Mouse (Mus musculus) megakaryocyte progenitor cell, adult 5-6 weeks (primary cell): Measurements from ENCODE around the gene Dclk1. TPM values are rescaled to one million over a fixed set of nuclear protein-coding genes. Genes with fewer than 3 reads are reported as not detected.

ENCODE experiments used
- ATAC-seq: replicated peaks from 2 replicates; pipeline ENCODE4 v1.8.0; 2016; ENCODE audit warnings: mild to moderate bottlenecking, moderate TSS enrichment, inconsistent platforms; ENCODE audit not compliant: poor library complexity
- total RNA-seq, 2 experiments: library from RNA; stranded (forward) in 1 of 2; stranded (reverse) in 1 of 2; fragments of 157-497, 149-512 nt in 1 of 2; fragments of 200-1000 nt in 1 of 2; gene quantifications; 2 replicates each; pipeline versions ENCODE4 v1.2.3 to v1.2.4; 2015 to 2017

Gene Dclk1
- total RNA-seq, 2 experiments from 2014 or later, result not detected

- no peak for ATAC-seq
Measured at GRCm38 (mm10) chr3:55393549-55393948, 151.4 kb downstream of the Dclk1 start.

GRCm38 (mm10) chr3:55396792-55397191 lies 154.6 kb downstream of the Dclk1 start:
- ATAC-seq, result no peak

- no peak for ATAC-seq
Measured at GRCm38 (mm10) chr3:55397752-55398693, 155.9 kb downstream of the Dclk1 start.

- no peak for ATAC-seq
Measured at GRCm38 (mm10) chr3:55401236-55401635, 159.1 kb downstream of the Dclk1 start.

DNA sequence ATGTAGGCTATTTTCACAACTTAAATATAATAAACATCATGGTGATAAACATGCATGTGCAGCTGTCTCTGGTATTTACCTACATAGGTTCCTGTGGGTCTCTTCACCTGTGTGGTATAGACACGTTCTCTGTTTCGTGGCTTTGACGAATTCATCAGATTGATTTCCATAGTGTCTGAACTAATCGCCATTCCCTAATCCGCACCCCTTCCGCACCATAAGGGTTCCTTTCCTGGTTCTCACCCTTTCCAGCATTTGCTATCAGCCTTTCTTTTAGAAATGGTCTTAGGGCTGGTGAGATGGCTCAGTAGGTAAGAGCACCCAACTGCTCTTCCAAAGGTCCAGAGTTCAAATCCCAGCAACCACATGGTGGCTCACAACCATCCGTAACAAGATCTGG lies 162.6 kb downstream of the Dclk1 start:
- no peak for ATAC-seq

- ATAC-seq, result no peak
Measured at GRCm38 (mm10) chr3:55406616-55407015, 164.5 kb downstream of the Dclk1 start.

DNA sequence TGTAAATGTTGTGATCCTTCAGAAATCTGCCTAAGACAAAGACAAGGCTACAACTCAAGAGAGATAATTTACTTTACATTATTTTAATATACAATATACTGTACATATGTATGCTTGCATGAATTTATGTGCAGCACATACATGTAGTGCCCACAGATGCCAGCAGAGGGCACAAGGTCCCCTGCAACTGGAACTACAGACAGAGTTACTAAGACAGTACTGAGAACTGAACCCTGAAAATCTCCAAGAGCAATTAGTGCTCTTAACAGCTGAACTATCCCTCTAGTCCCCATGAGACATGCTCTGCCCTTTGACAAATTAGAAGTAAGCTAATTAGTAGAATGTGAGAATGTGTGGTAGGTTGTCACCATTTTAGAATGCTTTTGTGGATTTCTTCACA lies 169.4 kb downstream of the Dclk1 start:
- no peak for ATAC-seq

DNA sequence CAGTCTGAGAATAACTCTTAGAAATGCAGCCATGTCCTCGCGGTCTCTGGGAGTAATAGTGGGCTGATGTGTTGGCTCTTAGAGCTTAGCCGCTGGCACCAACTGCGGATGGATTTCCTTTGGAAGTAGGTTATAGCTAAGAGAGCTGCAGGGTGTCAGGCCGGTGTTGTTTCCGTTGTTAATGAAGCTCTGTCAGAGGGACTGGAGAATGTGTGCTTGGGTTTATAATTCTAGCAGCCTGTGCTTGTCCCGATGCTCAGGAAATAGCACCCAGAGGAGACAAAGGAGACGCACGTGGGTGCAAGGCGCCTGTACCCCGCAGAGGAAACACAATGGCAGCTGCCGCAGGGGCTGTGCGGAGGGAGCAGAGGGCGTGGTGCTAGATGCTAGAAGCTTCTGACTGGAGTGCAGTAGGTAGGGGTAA lies 173.4 kb downstream of the Dclk1 start:
- no peak for ATAC-seq

DNA sequence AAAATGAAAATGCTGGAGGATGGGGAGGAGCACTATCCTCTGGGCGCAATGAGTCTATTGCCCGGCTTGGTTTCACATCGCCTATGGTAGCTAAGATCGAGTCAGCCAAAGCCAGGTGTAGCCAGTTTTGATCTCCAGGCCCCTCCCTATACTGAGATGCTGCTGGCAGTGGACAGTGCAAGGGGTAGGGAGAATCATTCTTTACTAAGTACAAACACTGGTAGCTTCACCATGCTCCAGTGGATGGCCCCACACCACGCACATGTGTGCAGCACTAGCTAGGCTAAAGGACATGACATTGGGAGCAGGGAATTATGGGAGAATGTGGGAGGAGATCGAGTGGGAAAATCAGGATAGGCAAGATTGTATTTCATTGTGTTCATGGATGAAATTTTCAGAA lies 176.7 kb downstream of the Dclk1 start:
- no peak for ATAC-seq

DNA sequence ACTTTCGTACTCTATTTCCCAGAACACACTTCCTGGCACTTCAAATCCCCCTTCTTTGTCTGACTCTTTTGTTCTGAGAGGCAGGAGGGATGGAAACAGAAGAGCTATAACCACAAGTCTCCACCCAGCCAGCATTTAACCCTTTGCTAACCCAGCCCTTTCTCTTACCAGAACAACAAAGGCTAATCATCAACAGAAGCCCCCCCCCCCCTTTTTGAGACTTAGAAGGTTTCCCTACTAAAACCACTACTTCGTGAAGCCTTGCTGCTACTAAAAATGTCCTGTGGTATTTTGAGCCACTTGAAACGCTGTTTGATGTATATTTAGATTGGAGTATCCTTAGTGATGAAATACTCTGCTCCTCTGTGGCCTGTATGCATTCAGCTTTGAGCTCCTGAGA lies 177.2 kb downstream of the Dclk1 start:
- no peak for ATAC-seq

GRCm38 (mm10) chr3:55420436-55421083 lies 178.4 kb downstream of the Dclk1 start:
- ATAC-seq, result no peak

- ATAC-seq, result no peak
Measured at GRCm38 (mm10) chr3:55423640-55424397, 181.7 kb downstream of the Dclk1 start.

- no peak for ATAC-seq
Measured at GRCm38 (mm10) chr3:55430022-55430549, 187.9 kb downstream of the Dclk1 start.

DNA sequence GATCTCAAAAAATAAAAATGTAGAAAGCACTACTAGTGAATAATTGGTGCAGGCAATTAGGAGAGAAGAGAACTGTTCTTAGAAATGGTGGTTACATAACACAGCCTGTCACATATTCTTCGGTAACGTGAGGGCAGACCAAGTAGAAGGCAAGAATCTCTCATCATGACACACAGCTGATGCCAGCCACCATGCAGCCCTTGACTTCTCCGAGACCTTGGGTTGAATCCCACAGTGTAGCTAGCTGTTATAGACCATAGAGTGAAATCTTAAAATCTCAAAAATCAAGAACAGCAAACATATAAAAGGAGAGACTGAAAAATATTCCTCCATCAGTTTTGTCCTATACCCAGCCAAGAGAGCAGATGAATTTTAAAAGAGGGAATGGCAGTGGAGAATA lies 189.1 kb downstream of the Dclk1 start:
- ATAC-seq, result no peak

- no peak for ATAC-seq
Measured at GRCm38 (mm10) chr3:55434276-55434675, 192.1 kb downstream of the Dclk1 start.

DNA sequence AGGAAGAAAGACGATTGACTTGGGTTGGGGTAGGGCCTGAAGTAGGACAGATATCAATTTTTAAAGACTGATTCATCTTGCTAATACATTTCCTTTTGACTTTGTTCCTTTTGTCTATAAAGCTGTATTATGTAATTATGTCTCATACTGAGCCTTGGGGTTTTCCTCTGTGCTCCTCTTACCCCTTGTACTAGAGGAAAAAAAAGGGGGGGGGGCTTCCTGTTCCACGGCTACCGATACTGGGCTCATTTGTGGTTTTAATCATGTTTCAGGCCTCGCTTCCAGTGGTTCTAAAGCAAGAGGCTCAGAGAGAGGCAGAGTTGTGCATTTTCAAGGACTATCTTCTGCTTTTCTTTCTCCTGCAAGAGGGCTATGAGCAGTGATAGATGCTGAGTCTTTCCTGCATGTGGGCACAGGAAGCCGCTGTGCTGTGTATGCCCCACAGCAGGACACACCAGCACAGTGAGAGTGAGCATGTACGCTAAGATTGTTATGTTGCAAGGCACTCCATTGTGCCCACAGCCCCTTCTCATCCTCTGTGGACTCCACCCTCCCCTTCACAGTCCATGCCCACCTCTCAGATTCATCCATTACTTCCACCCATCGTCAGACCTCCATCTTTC lies 196.8 kb downstream of the Dclk1 start:
- peak; percentile 57 for ATAC-seq

DNA sequence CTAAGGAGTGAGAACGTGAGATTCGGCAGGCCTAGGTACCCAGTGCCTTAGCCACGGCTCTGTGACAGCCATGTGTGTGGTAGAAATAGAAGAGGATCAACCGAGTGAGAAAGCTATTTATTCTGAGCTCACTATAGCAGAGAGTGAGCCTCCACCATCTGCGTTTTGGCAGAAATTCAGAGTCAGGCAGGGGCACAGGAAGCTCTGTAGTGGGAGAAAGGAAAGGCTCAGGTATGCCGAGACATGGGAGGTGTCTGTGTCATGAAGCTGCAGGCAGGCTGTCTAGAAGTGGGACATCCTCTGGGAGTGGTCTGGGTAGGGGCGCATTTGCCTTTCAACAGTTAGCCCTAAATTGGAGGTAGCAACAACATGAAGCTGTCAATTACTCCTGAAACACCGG lies 198.2 kb downstream of the Dclk1 start:
- no peak for ATAC-seq

GRCm38 (mm10) chr3:55442012-55442645 lies 200.0 kb downstream of the Dclk1 start:
- peak; percentile 32; the same call in 1 of the 2 replicates for ATAC-seq

GRCm38 (mm10) chr3:55443271-55443670 lies 201.1 kb downstream of the Dclk1 start:
- no peak for ATAC-seq

GRCm38 (mm10) chr3:55443725-55444124 lies 201.6 kb downstream of the Dclk1 start:
- ATAC-seq, result no peak
